Mouse (Mus musculus): ENCODE measurements around the gene D2hgdh.
A peak's percentile ranks its signal among the peaks of the same experiment; 100 is the strongest.

Gene D2hgdh

GRCm38 (mm10) chr1:93824609-93825008 is at the start of gene D2hgdh:
Gene D2hgdh, plus strand, starts transcription at chr1:93824909.
- DNase-seq (ENCODE audit: low spot score in 2 of 2), result no peak

- no peak for DNase-seq (ENCODE audit: low spot score in 2 of 2)
Measured at GRCm38 (mm10) chr1:93776686-93777085, 48.0 kb upstream of the D2hgdh start.

- no peak for DNase-seq (ENCODE audit: low spot score in 2 of 2)
Measured at GRCm38 (mm10) chr1:93786912-93787311, 37.8 kb upstream of the D2hgdh start.

GRCm38 (mm10) chr1:93794526-93794925 is 30.2 kb upstream of the D2hgdh start:
- no peak for DNase-seq (ENCODE audit: low spot score in 2 of 2)

- DNase-seq (ENCODE audit: low spot score in 2 of 2), result no peak
Measured at GRCm38 (mm10) chr1:93795886-93796285, 28.8 kb upstream of the D2hgdh start.

GRCm38 (mm10) chr1:93800670-93801503 is 23.8 kb upstream of the D2hgdh start:
- DNase-seq (ENCODE audit: low spot score in 2 of 2), result no peak

GRCm38 (mm10) chr1:93801741-93802238 is 22.9 kb upstream of the D2hgdh start, which contains the start of gene Dtymk:
Gene Dtymk, minus strand, starts transcription at chr1:93801934.
- DNase-seq (ENCODE audit: low spot score in 2 of 2), result peak; percentile 89 to 94

- no peak for DNase-seq (ENCODE audit: low spot score in 2 of 2)
Measured at GRCm38 (mm10) chr1:93802771-93803170, 21.9 kb upstream of the D2hgdh start.

GRCm38 (mm10) chr1:93803556-93804507 is 20.9 kb upstream of the D2hgdh start, which contains the start of gene Ing5:
Gene Ing5, plus strand, starts transcription at chr1:93803965.
- peak; percentile 98 to 99 for DNase-seq (ENCODE audit: low spot score in 2 of 2)

- DNase-seq (ENCODE audit: low spot score in 2 of 2), result no peak
Measured at GRCm38 (mm10) chr1:93804818-93805217, 19.9 kb upstream of the D2hgdh start.

- DNase-seq (ENCODE audit: low spot score in 2 of 2), result no peak
Measured at GRCm38 (mm10) chr1:93805221-93805951, 19.3 kb upstream of the D2hgdh start.

- DNase-seq (ENCODE audit: low spot score in 2 of 2), result no peak
Measured at GRCm38 (mm10) chr1:93808871-93809270, 15.8 kb upstream of the D2hgdh start.

- DNase-seq (ENCODE audit: low spot score in 2 of 2), result no peak
Measured at GRCm38 (mm10) chr1:93810011-93810410, 14.7 kb upstream of the D2hgdh start.

GRCm38 (mm10) chr1:93811495-93812039 is 13.1 kb upstream of the D2hgdh start:
- no peak for DNase-seq (ENCODE audit: low spot score in 2 of 2)

GRCm38 (mm10) chr1:93817823-93818532 is 6.7 kb upstream of the D2hgdh start:
- DNase-seq (ENCODE audit: low spot score in 2 of 2), result no peak

GRCm38 (mm10) chr1:93818722-93819121 is 6.0 kb upstream of the D2hgdh start:
- no peak for DNase-seq (ENCODE audit: low spot score in 2 of 2)

- DNase-seq (ENCODE audit: low spot score in 2 of 2), result no peak
Measured at GRCm38 (mm10) chr1:93823796-93824495, 763 bp upstream of the D2hgdh start.

- DNase-seq (ENCODE audit: low spot score in 2 of 2), result peak; percentile 96 to 97
Measured at GRCm38 (mm10) chr1:93825105-93825674, 481 bp downstream of the D2hgdh start.

- no peak for DNase-seq (ENCODE audit: low spot score in 2 of 2)
Measured at GRCm38 (mm10) chr1:93825771-93826539, 1.2 kb downstream of the D2hgdh start.
